Mouse (Mus musculus): Measurements from ENCODE around the gene Exosc5. TPM values are rescaled to one million over a fixed set of nuclear protein-coding genes. Genes with fewer than 3 reads are reported as not detected.

The Exosc5 gene
- total and polyA plus RNA-seq, 3 experiments: 105 to 125 (median 123) TPM

- H3K36me3 ChIP-seq (replicated peaks in 1 of 2; ENCODE audit: control insufficient read depth in 1 of 2, insufficient read depth in 1 of 2, low read length in 1 of 2): peaks cover 58 to 85% of the 10 kb centered on the region in 2 experiments
Measured at GRCm38 (mm10) chr7:25709961-25710360, 51.0 kb downstream of the Exosc5 start.

GRCm38 (mm10) chr7:25710519-25711130 lies 51.7 kb downstream of the Exosc5 start:
- dilution Hi-C loops (cut with MboI; ENCODE audit: extremely low pct_ligation_motif_present, extremely low pct_unique_long_range_greater_than_20kb, low sequenced_read_pairs): no loop called here
- Histone ChIP-seq H3K9me3 (replicated peaks; ENCODE audit: low read length) (no peaks in the 10 kb centered on the region), H3K27me3 (replicated peaks) (no peaks in the 10 kb centered on the region), H3K36me3 (replicated peaks in 1 of 2; ENCODE audit: control insufficient read depth in 1 of 2, insufficient read depth in 1 of 2, low read length in 1 of 2) (peaks cover 58 to 85% of the 10 kb centered on the region in 2 experiments), H3K9ac (ENCODE audit: insufficient read depth, low read depth) (no peak overlapping the region), H3K27ac (ENCODE audit: insufficient read depth, low read depth) (peak overlapping the region; percentile 39), H3K4me3 (replicated peaks in 1 of 3; ENCODE audit: low read depth in 2 of 3, low read length in 2 of 3, poor library complexity in 1 of 3) (no peak overlapping the region), H3K79me2 (replicated peaks; ENCODE audit: control insufficient read depth, extremely low read depth, insufficient read depth, poor library complexity, severe bottlenecking) (no peaks in the 10 kb centered on the region), H3K4me1 (ENCODE audit: control insufficient read depth in 1 of 2, insufficient read depth in 2 of 2) (peaks cover 39 to 80% of the 10 kb centered on the region in 2 experiments), H3K4me2 (ENCODE audit: insufficient read depth, low read depth, poor library complexity, severe bottlenecking) (no peak overlapping the region)
- TF ChIP-seq POLR2A (IDR thresholded peaks at IDR 0.05; ENCODE audit: low read depth, low read length) (0 out of 2 replicates have a peak, but pooled peaks have one; percentile 16), USF1 (IDR thresholded peaks at IDR 0.05; ENCODE audit: low read depth, low read length) (no peak), ELF1 (IDR thresholded peaks at IDR 0.05; ENCODE audit: low read depth, low read length) (no peak), IRF4 (IDR thresholded peaks at IDR 0.05; ENCODE audit: low read depth, low read length) (no peak)
- in situ Hi-C loops (cut with MboI; ENCODE audit: low pct_ligation_motif_present, low pct_unique_long_range_greater_than_20kb, low sequenced_read_pairs): no loop called here
- DNase-seq (ENCODE audit: extremely low read depth): no peak

More at GRCm38 (mm10) chr7:25709961-25710360, 51.0 kb downstream of the Exosc5 start:
- H3K9ac ChIP-seq (ENCODE audit: insufficient read depth, low read depth): no peak overlapping the region
- no peak for DNase-seq (ENCODE audit: extremely low read depth)
- H3K4me3 ChIP-seq (replicated peaks in 1 of 3; ENCODE audit: low read depth in 2 of 3, low read length in 2 of 3, poor library complexity in 1 of 3): no peak overlapping the region
- TF ChIP-seq RAD21 (IDR thresholded peaks at IDR 0.05; ENCODE audit: low read depth, low read length): no peak
- no peak for TF ChIP-seq CTCF (conservative IDR thresholded peaks at IDR 0.05 in 1 of 2, IDR thresholded peaks at IDR 0.05 in 1 of 2; ENCODE audit: low read depth in 2 of 2, low read length in 2 of 2)
- TF ChIP-seq BHLHE40 (IDR thresholded peaks at IDR 0.05; ENCODE audit: low read depth, low read length): no peak
- TF ChIP-seq MAFK (IDR thresholded peaks at IDR 0.05; ENCODE audit: insufficient replicate concordance, low read length): no peak
- TF ChIP-seq IRF4 (IDR thresholded peaks at IDR 0.05; ENCODE audit: low read depth, low read length): no peak
- no peak for TF ChIP-seq MAZ (IDR thresholded peaks at IDR 0.05; ENCODE audit: low read depth, low read length)
- TF ChIP-seq CHD2 (IDR thresholded peaks at IDR 0.05; ENCODE audit: low read length): no peak
- TF ChIP-seq ELF1 (IDR thresholded peaks at IDR 0.05; ENCODE audit: low read depth, low read length): no peak
- TF ChIP-seq USF1 (IDR thresholded peaks at IDR 0.05; ENCODE audit: low read depth, low read length): no peak
- TF ChIP-seq UBTF (IDR thresholded peaks at IDR 0.05; ENCODE audit: low read depth, low read length): no peak
- TF ChIP-seq SIN3A (IDR thresholded peaks at IDR 0.05; ENCODE audit: low read length): no peak
- TF ChIP-seq ZNF384 (IDR thresholded peaks at IDR 0.05; ENCODE audit: low read depth, low read length): no peak
- TF ChIP-seq USF2 (conservative IDR thresholded peaks at IDR 0.05; ENCODE audit: low read depth, low read length): no peak
- TF ChIP-seq TBP (conservative IDR thresholded peaks at IDR 0.05; ENCODE audit: low read depth, low read length): no peak
- no peak for TF ChIP-seq E2F4 (IDR thresholded peaks at IDR 0.05; ENCODE audit: insufficient replicate concordance, low read depth, low read length)
- dilution Hi-C loops (cut with MboI; ENCODE audit: extremely low pct_ligation_motif_present, extremely low pct_unique_long_range_greater_than_20kb, low sequenced_read_pairs): no loop called here
- in situ Hi-C loops (cut with MboI; ENCODE audit: low pct_ligation_motif_present, low pct_unique_long_range_greater_than_20kb, low sequenced_read_pairs): no loop called here
- H3K4me1 ChIP-seq (ENCODE audit: control insufficient read depth in 1 of 2, insufficient read depth in 2 of 2): peaks cover 41 to 87% of the 10 kb centered on the region in 2 experiments
- H3K27me3 ChIP-seq (replicated peaks): no peaks in the 10 kb centered on the region
- no peaks in the 10 kb centered on the region for H3K79me2 ChIP-seq (replicated peaks; ENCODE audit: control insufficient read depth, extremely low read depth, insufficient read depth, poor library complexity, severe bottlenecking)
- H3K9me3 ChIP-seq (replicated peaks; ENCODE audit: low read length): no peaks in the 10 kb centered on the region
- no peak overlapping the region for H3K27ac ChIP-seq (ENCODE audit: insufficient read depth, low read depth)
- H3K4me2 ChIP-seq (ENCODE audit: insufficient read depth, low read depth, poor library complexity, severe bottlenecking): no peak overlapping the region
